Mouse (Mus musculus) forebrain, embryonic 16.5 days (tissue): ENCODE results near the gene Ank3. TPM values are rescaled to one million over a fixed set of nuclear protein-coding genes. Genes with fewer than 3 reads are reported as not detected.

Experiments
- ATAC-seq: fragments of 200-750 bp; cut with Nextera tagmentation; 2 replicates; pipeline ENCODE4 v1.8.0; 2017; ENCODE audit warnings: mild to moderate bottlenecking, moderate library complexity
- H3K27ac ChIP-seq: fragments of 300-500 bp; sonication (generic); 2 replicates; pipeline ENCODE4 v1.5.1; 2014; ENCODE audit warnings: low read length, control low read depth
- H3K27me3 ChIP-seq: fragments of 300-500 bp; sonication (generic); replicated peaks from 2 replicates; pipeline ENCODE4 v1.6.1; 2014; ENCODE audit warnings: low read length; ENCODE audit not compliant: control insufficient read depth, insufficient read depth
- H3K36me3 ChIP-seq: fragments of 300-500 bp; sonication (generic); 2 replicates; pipeline ENCODE4 v1.6.1; 2014; ENCODE audit not compliant: control insufficient read depth, insufficient read depth
- H3K4me1 ChIP-seq: fragments of 300-500 bp; sonication (generic); replicated peaks from 2 replicates; pipeline ENCODE4 v1.6.1; 2014; ENCODE audit warnings: low read length; ENCODE audit not compliant: control insufficient read depth, insufficient read depth
- H3K4me2 ChIP-seq: fragments of 300-500 bp; sonication (generic); 2 replicates; pipeline ENCODE4 v1.6.1; 2014; ENCODE audit warnings: mild to moderate bottlenecking, low read length, control low read depth
- H3K4me3 ChIP-seq: fragments of 300-500 bp; sonication (generic); replicated peaks from 2 replicates; pipeline ENCODE4 v1.5.1; 2014; ENCODE audit warnings: mild to moderate bottlenecking, low read length, control low read depth
- H3K9ac ChIP-seq: fragments of 300-500 bp; sonication (generic); replicated peaks from 2 replicates; pipeline ENCODE4 v1.6.1; 2014; ENCODE audit warnings: low read depth, low read length, control low read depth
- H3K9me3 ChIP-seq: fragments of 300-500 bp; sonication (generic); 2 replicates; pipeline ENCODE4 v1.6.1; 2016; ENCODE audit warnings: low read length; ENCODE audit not compliant: control insufficient read depth
- WGBS: fragments of 180-500 bp; shearing (Covaris S2); extraction: QIAGEN DNeasy Blood & Tissue Kit; methylation state at CpG from one replicate; pipeline ENCODE4 v1.1.7; 2014; 5-methylcytosine and 5-hydroxymethylcytosine counted together
- polyA plus RNA-seq: library from polyadenylated mRNA; unstranded; fragments of >200 nt; fragmentation: Nextera tagmentation; extraction: Ambion mirVana; gene quantifications from 2 replicates; pipeline ENCODE4 v1.2.1, GENCODE M21; 2015

Ank3 gene
- polyA plus RNA-seq, 1 experiment from 2014 or later = 102 TPM

DNA sequence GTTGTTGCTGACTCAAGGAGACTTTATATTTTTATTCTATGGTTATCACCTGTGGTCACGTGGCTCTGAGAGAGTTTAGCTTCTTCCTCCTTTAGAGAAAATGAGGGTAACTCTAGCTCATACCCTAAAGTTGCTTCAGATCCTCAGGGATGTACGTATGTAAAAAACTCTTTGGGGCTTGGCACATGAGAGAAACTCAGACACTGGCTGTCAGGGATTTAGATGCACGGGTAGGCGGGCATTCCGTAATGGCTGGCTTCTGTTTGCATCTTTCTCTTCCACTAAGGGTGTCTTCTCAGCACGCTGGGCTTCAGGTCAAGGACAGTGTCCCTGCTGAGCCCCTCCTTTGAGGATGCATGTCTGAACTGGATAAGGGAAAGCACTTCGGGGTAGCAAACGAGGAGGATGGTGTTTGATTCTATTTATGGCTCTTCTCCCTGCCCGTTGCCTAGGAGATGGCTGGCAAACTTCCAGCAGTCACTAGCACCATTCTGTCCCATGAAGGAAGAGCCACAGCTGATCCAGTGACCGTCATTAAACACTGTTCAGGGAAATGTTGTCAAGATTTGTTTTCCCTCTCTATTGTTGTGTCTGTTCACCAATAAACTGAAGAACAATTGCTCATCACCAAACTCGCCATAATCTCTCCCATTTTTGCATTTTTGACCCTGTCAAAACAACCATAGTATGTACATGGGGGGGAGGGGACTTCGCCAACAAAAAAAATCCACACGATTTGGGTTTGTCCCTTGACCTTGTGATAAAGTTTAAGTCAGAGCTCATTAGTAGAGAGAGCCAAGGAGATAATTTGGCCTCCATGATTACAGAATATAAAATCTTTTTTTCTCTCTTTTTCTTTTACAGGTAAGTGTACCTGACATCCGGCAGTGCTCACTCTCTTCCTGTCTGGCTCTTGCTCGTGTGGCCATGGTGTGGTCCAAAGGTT, 195.9 kb downstream of the Ank3 start:
- H3K4me3 ChIP-seq = no peak overlapping the region; the same call in 1 of the 2 replicates
- peak overlapping the region; percentile 69 for H3K27ac ChIP-seq
- ATAC-seq = peak; percentile 91
- H3K9me3 ChIP-seq = no peaks in the 10 kb centered on the region
- peak overlapping the region; percentile 45 for H3K4me2 ChIP-seq
- H3K9ac ChIP-seq = no peak overlapping the region
- H3K27me3 ChIP-seq = no peaks in the 10 kb centered on the region
- H3K4me1 ChIP-seq = peaks cover 17% of the 10 kb centered on the region
- H3K36me3 ChIP-seq = no peaks in the 10 kb centered on the region
- 33% methylated on average over 15 of the region's 15 CpGs for WGBS

DNA sequence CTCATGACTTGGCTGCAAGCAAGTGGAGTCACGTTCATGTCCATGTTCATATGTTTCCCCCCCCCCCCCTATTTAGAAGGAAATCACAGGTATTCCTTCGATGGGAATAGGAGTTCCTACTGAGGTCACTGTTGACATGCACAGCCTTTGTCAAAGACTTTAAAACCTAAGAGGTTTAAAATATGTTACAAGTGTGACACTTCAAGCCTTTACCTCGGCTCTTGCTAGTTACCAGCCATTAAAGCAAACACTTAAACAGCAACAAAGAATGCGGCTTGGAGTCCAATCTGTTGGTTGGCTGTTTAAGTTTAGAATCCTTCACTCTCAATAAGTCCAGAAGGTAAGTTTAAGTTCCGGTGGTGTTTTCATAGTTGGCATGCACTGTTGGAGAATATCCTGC, 196.9 kb downstream of the Ank3 start:
- 87% methylated on average over 5 of the region's 5 CpGs for WGBS
- no peak overlapping the region for H3K4me3 ChIP-seq
- H3K9ac ChIP-seq = no peak overlapping the region
- H3K36me3 ChIP-seq = no peaks in the 10 kb centered on the region
- no peaks in the 10 kb centered on the region for H3K27me3 ChIP-seq
- no peaks in the 10 kb centered on the region for H3K9me3 ChIP-seq
- no peak overlapping the region for H3K4me2 ChIP-seq
- H3K27ac ChIP-seq = no peak overlapping the region
- peaks cover 17% of the 10 kb centered on the region for H3K4me1 ChIP-seq
- no peak for ATAC-seq

DNA sequence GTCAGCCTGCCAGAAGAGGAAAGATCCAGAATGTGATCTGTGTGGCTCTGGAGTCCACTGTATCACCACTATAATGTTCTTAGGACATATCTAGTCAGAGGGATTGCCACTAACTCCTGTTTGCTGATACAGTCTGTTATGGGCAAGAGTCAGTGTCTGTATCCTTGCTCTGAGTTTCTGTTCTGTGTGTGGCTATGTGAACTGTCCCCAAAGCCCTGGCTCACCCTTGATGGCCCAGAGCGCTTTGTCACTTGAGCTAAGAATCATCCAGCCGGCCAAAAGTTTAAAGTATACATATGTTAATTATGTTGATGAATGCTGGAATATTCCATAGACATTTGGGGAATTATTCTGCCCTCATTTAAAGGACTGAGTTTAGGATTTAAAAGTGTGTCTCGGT, 202.9 kb downstream of the Ank3 start:
- Histone ChIP-seq H3K4me3 (no peak overlapping the region), H3K9ac (no peak overlapping the region), H3K9me3 (no peaks in the 10 kb centered on the region), H3K4me1 (peaks cover 8% of the 10 kb centered on the region; the same call in 1 of the 2 replicates), H3K27me3 (no peaks in the 10 kb centered on the region), H3K27ac (no peak overlapping the region), H3K4me2 (no peak overlapping the region), H3K36me3 (no peaks in the 10 kb centered on the region)
- WGBS = 66% methylated on average over 3 of the region's 3 CpGs
- ATAC-seq = no peak

DNA sequence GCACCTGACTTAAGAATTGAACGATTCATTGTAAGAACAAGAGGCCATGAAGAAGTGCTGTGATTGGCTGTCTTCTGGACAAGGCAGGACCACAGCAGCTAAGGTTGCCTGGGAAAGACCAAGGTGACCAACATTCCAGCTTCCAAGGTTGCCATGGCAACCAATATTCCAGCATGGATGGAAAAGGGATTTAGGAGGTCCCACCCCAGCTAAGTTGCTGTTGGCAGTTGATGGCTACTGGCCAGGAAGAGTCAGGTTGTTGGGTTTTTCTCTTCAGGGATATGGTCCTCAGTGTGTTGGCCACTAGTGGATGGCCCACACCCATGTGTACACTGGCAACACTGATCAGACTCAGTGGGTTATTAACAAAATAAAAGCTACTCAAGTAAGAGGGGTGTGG, 204.1 kb downstream of the Ank3 start:
- no peak overlapping the region for H3K4me3 ChIP-seq
- no peak for ATAC-seq
- no peaks in the 10 kb centered on the region for H3K9me3 ChIP-seq
- no peak overlapping the region for H3K27ac ChIP-seq
- no peak overlapping the region for H3K9ac ChIP-seq
- no peaks in the 10 kb centered on the region for H3K36me3 ChIP-seq
- WGBS = 78% methylated on average over 1 of the region's 1 CpGs
- H3K4me2 ChIP-seq = no peak overlapping the region
- H3K27me3 ChIP-seq = no peaks in the 10 kb centered on the region
- H3K4me1 ChIP-seq = peaks cover 10% of the 10 kb centered on the region; the same call in 1 of the 2 replicates

DNA sequence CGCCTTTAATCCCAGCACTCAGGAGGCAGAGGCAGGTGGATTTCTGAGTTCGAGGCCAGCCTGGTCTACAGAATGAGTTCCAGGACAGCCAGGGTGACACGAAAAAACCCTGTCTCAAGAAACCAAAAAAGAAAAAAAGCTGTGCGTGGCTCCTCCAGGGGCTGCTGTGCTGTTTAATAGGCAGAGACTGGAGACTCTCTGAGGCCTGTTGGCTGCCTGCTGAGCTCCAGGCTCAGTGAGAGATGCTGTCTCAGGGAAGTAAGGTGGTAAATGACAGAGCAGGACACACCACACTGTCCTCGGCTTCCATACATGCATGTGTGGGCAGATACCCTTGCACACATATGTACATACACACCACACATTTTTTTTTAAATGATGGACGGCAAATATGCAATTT, 206.0 kb downstream of the Ank3 start:
- peaks cover 10% of the 10 kb centered on the region; the same call in 1 of the 2 replicates for H3K4me1 ChIP-seq
- WGBS = 82% methylated on average over 6 of the region's 6 CpGs
- H3K36me3 ChIP-seq = no peaks in the 10 kb centered on the region
- no peak for ATAC-seq
- no peak overlapping the region for H3K4me3 ChIP-seq
- no peaks in the 10 kb centered on the region for H3K27me3 ChIP-seq
- no peaks in the 10 kb centered on the region for H3K9me3 ChIP-seq
- H3K27ac ChIP-seq = no peak overlapping the region
- H3K4me2 ChIP-seq = no peak overlapping the region
- H3K9ac ChIP-seq = no peak overlapping the region

DNA sequence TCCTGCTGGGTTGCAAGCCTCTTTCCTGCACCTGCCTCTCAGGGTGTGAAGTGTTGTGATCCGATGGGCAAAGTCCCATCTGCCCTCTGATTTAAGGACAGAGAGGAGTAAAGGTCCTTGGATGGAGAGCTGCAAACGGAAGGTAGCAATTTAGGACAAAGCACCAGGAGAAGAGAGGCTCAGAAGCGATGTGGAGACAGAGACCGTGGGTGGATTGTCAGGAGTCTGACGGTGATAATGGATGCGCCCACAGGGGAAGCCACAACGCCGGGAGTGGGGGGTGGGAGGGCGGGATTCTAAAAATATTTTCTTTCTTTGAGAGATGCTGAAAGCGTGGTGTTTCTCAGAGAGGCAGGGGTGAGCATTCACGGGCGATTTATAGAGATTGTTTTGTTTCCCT, 206.6 kb downstream of the Ank3 start:
- WGBS = 36% methylated on average over 12 of the region's 12 CpGs
- Histone ChIP-seq H3K9me3 (no peaks in the 10 kb centered on the region), H3K27ac (no peak overlapping the region), H3K4me3 (no peak overlapping the region), H3K9ac (no peak overlapping the region), H3K4me2 (no peak overlapping the region), H3K36me3 (no peaks in the 10 kb centered on the region), H3K4me1 (peaks cover 10% of the 10 kb centered on the region; the same call in 1 of the 2 replicates), H3K27me3 (no peaks in the 10 kb centered on the region)
- ATAC-seq = no peak

DNA sequence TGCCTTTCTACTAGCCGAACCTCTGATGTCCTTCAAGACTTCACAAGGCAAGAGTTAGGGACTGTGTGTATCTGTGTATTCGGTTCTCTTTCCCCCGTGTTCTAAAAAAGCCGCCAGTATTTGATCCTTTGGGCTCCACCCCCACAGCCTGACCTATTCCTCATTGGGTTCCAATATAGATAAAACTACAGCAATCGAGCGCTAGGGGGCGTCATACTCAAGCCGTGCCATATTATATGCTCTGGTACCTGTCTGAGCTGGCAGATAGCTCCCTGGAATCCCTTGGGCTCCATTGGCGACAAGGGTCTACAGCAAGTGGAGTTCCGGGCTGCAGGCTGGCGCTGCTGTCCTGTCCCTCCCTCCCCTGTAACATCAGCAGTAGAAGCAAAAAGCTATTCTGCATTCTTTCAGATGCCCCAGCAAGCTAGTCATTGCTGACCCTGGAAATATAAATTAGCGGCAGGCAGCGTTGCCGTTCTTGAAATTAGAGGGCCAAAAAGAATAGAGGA, 209.1 kb downstream of the Ank3 start:
- H3K4me3 ChIP-seq = no peak overlapping the region
- H3K9me3 ChIP-seq = no peaks in the 10 kb centered on the region
- H3K9ac ChIP-seq = no peak overlapping the region
- H3K27ac ChIP-seq = no peak overlapping the region
- no peak overlapping the region for H3K4me2 ChIP-seq
- WGBS = 75% methylated on average over 14 of the region's 14 CpGs
- H3K27me3 ChIP-seq = no peaks in the 10 kb centered on the region
- H3K4me1 ChIP-seq = peaks cover 17% of the 10 kb centered on the region
- no peaks in the 10 kb centered on the region for H3K36me3 ChIP-seq
- no peak for ATAC-seq

DNA sequence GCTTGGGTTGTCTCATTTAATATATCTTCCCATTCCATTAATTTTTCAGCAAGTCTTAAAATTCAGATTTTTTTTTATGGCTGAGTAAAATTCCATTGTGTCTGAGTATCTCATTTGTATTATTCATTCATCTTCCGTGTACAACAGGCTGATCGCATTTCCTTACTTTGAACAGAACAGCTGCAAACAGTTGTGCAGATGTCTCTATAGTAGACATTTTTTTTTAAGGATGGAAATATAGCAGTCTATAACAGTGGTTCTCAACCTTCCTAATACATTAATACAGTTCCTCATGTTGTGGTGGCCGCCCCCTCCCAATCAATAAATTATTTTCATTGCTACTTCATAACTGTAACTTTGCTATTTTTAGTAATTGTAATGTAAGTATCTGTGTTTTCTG, 212.7 kb downstream of the Ank3 start:
- Histone ChIP-seq H3K9me3 (no peaks in the 10 kb centered on the region), H3K4me1 (peaks cover 9% of the 10 kb centered on the region), H3K27ac (no peak overlapping the region), H3K4me2 (no peak overlapping the region), H3K27me3 (no peaks in the 10 kb centered on the region), H3K4me3 (no peak overlapping the region), H3K9ac (no peak overlapping the region), H3K36me3 (no peaks in the 10 kb centered on the region)
- WGBS = 77% methylated on average over 3 of the region's 3 CpGs
- ATAC-seq = no peak

DNA sequence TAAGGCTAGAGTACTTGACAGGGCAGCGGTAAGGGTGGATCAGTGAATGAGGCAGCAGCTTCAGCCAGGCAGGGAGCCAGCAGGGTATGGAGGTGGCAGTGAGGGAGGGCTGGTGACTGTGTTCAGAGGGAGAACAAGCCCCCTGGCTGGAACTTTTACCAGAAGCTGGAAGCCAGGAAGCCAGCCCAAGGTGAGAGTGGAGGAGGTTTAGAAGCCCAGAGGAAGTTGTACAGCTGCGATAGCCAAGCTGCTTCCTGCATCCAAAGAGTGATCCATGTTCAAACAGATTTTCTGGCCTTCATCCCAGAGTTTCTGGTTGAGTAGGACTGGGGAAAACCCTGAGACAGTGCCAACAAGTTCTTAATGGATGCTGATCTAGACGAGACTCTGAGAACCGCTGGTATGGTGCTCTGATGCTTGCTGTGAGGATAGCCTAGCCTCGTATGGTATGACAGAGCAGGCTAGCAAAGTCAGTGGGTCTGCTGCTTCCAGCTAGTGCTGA, 213.3 kb downstream of the Ank3 start:
- peak; percentile 63 for ATAC-seq
- peak overlapping the region; percentile 37; the same call in 1 of the 2 replicates for H3K27ac ChIP-seq
- no peak overlapping the region for H3K4me3 ChIP-seq
- no peaks in the 10 kb centered on the region for H3K36me3 ChIP-seq
- no peaks in the 10 kb centered on the region for H3K27me3 ChIP-seq
- peaks cover 7% of the 10 kb centered on the region for H3K4me1 ChIP-seq
- H3K4me2 ChIP-seq = no peak overlapping the region
- no peak overlapping the region for H3K9ac ChIP-seq
- H3K9me3 ChIP-seq = no peaks in the 10 kb centered on the region
- 33% methylated on average over 5 of the region's 5 CpGs for WGBS
